Mouse (Mus musculus) bone marrow, adult 2 months (tissue): Measurements from ENCODE around the gene Kcng1. TPM values are rescaled to one million over a fixed set of nuclear protein-coding genes. Genes with fewer than 3 reads are reported as not detected.
A peak's percentile ranks its signal among the peaks of the same experiment; 100 is the strongest.

Experiments
- H3K27ac ChIP-seq: fragments of 200-500 bp; 2 replicates; pipeline ENCODE4 v1.5.1; 2012; ENCODE audit warnings: low read depth, mild to moderate bottlenecking, control low read depth, inconsistent platforms, low read length; ENCODE audit not compliant: control insufficient read depth, poor library complexity, insufficient read depth
- H3K4me1 ChIP-seq: fragments of 200-500 bp; 2 replicates; pipeline ENCODE4 v1.6.1; 2011; ENCODE audit warnings: low read length; ENCODE audit not compliant: control insufficient read depth, insufficient read depth
- H3K4me3 ChIP-seq: fragments of 200-500 bp; replicated peaks from 2 replicates; pipeline ENCODE3; 2011; ENCODE audit warnings: mild to moderate bottlenecking, low read depth, low read length, control low read depth; ENCODE audit not compliant: control insufficient read depth
- CTCF ChIP-seq: fragments of 200-500 bp; IDR thresholded peaks from 2 replicates; pipeline ENCODE4 v1.5.1; 2011; ENCODE audit warnings: low read length, control low read depth; ENCODE audit not compliant: control insufficient read depth, insufficient read depth
- POLR2A ChIP-seq: fragments of 200-500 bp; IDR thresholded peaks from 2 replicates; pipeline ENCODE4 v1.6.1; 2011; ENCODE audit warnings: low read depth, mild to moderate bottlenecking, control low read depth, low read length, borderline replicate concordance; ENCODE audit not compliant: control insufficient read depth
- WGBS: fragments of 180-500 bp; shearing (Covaris S2); methylation state at CpG from one replicate; pipeline ENCODE4 v1.1.7; 2018; 5-methylcytosine and 5-hydroxymethylcytosine counted together
- polyA plus RNA-seq: library from polyadenylated mRNA; stranded (reverse); fragments of >200 nt; gene quantifications from 2 replicates; pipeline ENCODE4 v1.2.4, GENCODE M21; 2011; ENCODE audit warnings: low replicate concordance; ENCODE audit not compliant: missing spikeins, insufficient read depth, insufficient read length

Gene Kcng1
- polyA plus RNA-seq, 1 experiment, result not detected

DNA sequence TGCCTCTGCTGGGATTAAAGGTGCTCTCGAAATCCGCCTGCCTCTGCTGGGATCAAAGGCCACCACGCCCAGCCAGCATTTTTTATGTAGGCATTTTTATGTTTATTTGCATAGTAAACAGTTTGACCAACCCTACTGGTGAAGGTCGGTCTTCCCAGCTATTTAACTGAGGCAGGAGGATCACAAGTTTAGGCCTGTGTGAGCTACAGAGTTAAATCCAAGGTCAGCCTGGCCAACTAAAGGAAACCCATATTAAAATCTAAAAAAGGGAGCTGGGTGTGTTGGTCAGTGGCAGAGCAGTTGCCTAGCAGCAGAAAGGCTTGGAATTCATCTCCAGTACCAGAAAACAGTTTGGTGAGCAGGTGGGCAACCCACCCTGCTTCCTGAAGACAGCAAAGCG lies 48.2 kb downstream of the Kcng1 start:
- no peak for TF ChIP-seq CTCF
- TF ChIP-seq POLR2A, result no peak
- Histone ChIP-seq H3K4me1 (peaks cover 2% of the 10 kb centered on the region; the same call in 1 of the 2 replicates), H3K4me3 (no peak overlapping the region), H3K27ac (no peak overlapping the region)
- 88% methylated on average over 5 of the region's 5 CpGs for WGBS

GRCm38 (mm10) chr2:168231471-168231829 lies 50.1 kb downstream of the Kcng1 start:
- no peak for TF ChIP-seq POLR2A
- TF ChIP-seq CTCF, result no peak
- 58% methylated on average over 33 of the region's 33 CpGs for WGBS
- Histone ChIP-seq H3K4me1 (peaks cover 2% of the 10 kb centered on the region; the same call in 1 of the 2 replicates), H3K27ac (no peak overlapping the region; the same call in 1 of the 2 replicates), H3K4me3 (peak overlapping the region; percentile 97)

GRCm38 (mm10) chr2:168230773-168231470 lies 50.6 kb downstream of the Kcng1 start:
- 5% methylated on average over 105 of the region's 105 CpGs for WGBS
- Histone ChIP-seq H3K4me1 (peaks cover 2% of the 10 kb centered on the region; the same call in 1 of the 2 replicates), H3K4me3 (peak overlapping the region; percentile 97), H3K27ac (peak overlapping the region; percentile 94)
- TF ChIP-seq CTCF (no peak), POLR2A (0 out of 2 replicates have a peak, but pooled peaks have one; percentile 34)

- Histone ChIP-seq H3K4me1 (peaks cover 2% of the 10 kb centered on the region; the same call in 1 of the 2 replicates), H3K27ac (peak within 1 kb of the TSS; percentile 94), H3K4me3 (peak within 1 kb of the TSS; percentile 97)
- under 1% methylated on average over 72 of the region's 73 CpGs for WGBS
- TF ChIP-seq POLR2A (peak; percentile 92; the same call in 1 of the 2 replicates), CTCF (no peak)
These were observed 51.4 kb downstream of the Kcng1 start, which contains the start of the genes Gm20716, Dpm1 and Mocs3 for GRCm38 (mm10) chr2:168230026-168230728. Gene Gm20716 (minus strand): TSS chr2:168230364. Gene Dpm1 (minus strand): TSS chr2:168230591. Gene Mocs3 (plus strand): TSS chr2:168230622.

- H3K4me3 ChIP-seq, result peak overlapping the region; percentile 97
- TF ChIP-seq CTCF, result no peak
- no peak for TF ChIP-seq POLR2A
- H3K27ac ChIP-seq, result peak overlapping the region; percentile 94
- WGBS, result 6% methylated on average over 41 of the region's 41 CpGs
- H3K4me1 ChIP-seq, result peaks cover 2% of the 10 kb centered on the region; the same call in 1 of the 2 replicates
These were observed 52.2 kb downstream of the Kcng1 start for GRCm38 (mm10) chr2:168229116-168230025.

- Histone ChIP-seq H3K27ac (no peak overlapping the region), H3K4me3 (no peak overlapping the region), H3K4me1 (no peaks in the 10 kb centered on the region; the same call in 1 of the 2 replicates)
- 87% methylated on average over 6 of the region's 6 CpGs for WGBS
- TF ChIP-seq CTCF (no peak), POLR2A (no peak)
These were observed 58.2 kb downstream of the Kcng1 start for GRCm38 (mm10) chr2:168223326-168223725.

- no peak overlapping the region for H3K4me3 ChIP-seq
- 64% methylated on average over 5 of the region's 5 CpGs for WGBS
- TF ChIP-seq CTCF, result 0 out of 2 replicates have a peak, but pooled peaks have one; percentile 4
- TF ChIP-seq POLR2A, result no peak
- H3K27ac ChIP-seq, result no peak overlapping the region
- H3K4me1 ChIP-seq, result no peaks in the 10 kb centered on the region
These were observed 67.6 kb downstream of the Kcng1 start for GRCm38 (mm10) chr2:168213788-168214397.

Other genes with a start within 250 kb of the Kcng1 start
- 0.29 TPM in 1 of 2 replicates, not detected in the other for gene Pard6b, start 200.7 kb downstream of the Kcng1 start, polyA plus RNA-seq
- gene Adnp, start 74.6 kb downstream of the Kcng1 start, polyA plus RNA-seq, result 4.1 and 10.8 TPM in 2 replicates
- gene Gm20716, start 51.4 kb downstream of the Kcng1 start, polyA plus RNA-seq, result 18.3 and 20.2 TPM in 2 replicates
- gene Dpm1, start 51.1 kb downstream of the Kcng1 start, polyA plus RNA-seq, result 20.1 and 59.2 TPM in 2 replicates
- 1.1 and 5.1 TPM in 2 replicates for gene Mocs3, start 51.1 kb downstream of the Kcng1 start, polyA plus RNA-seq